Mouse (Mus musculus): ENCODE data around the gene Ftl1-ps1. TPM values are rescaled to one million over a fixed set of nuclear protein-coding genes. Genes with fewer than 3 reads are reported as not detected.

Gene Ftl1-ps1
- polyA plus RNA-seq (2014; fragmentation: Nextera tagmentation; extraction: Ambion mirVana), result 70.2 and 77.1 TPM in 2 replicates

DNA sequence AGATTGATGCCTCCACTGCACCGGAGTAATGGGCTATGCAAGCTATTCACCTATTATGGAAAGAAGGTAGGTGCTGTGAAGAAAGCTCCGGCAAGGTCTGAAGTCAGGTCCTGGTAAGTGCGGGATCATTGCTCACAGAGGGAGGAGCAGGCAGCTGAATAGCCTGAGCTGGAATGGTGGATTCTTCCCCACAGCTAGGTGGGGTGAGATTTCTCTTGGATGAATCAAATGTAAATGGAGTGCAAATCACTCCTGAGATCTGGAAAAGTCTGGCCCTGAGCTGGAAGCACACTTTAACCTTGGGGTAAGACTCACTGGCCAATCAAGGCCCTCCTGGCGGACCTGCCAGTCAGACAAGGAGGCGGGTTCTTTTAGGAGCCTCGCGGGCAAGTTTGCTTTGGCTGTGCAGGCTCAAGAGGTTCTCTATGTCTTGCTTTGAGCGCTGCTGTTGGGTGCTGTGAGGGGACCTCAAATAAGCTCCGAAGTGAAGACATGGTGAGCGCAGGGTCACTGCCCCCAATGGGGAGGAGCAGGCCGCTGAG, at the start of gene Ftl1-ps1:
Gene Ftl1-ps1, plus strand, starts transcription at position 397 of the 542 bp plus-strand sequence.
- Histone ChIP-seq H3K27me3 (ENCODE audit: control insufficient read depth, insufficient read depth, low read length) (no peaks in the 10 kb centered on the region), H3K9me3 (ENCODE audit: control insufficient read depth, low read depth, low read length) (no peaks in the 10 kb centered on the region), H3K36me3 (ENCODE audit: control insufficient read depth, insufficient read depth, low read length) (no peaks in the 10 kb centered on the region), H3K4me3 (ENCODE audit: low read depth, low read length) (no peak within 1 kb of the TSS), H3K4me1 (ENCODE audit: control insufficient read depth, insufficient read depth, low read length) (no peaks in the 10 kb centered on the region), H3K9ac (replicated peaks; ENCODE audit: low read depth, low read length) (no peak within 1 kb of the TSS), H3K27ac (ENCODE audit: low read length) (no peak within 1 kb of the TSS), H3K4me2 (replicated peaks; ENCODE audit: low read depth, low read length) (no peak within 1 kb of the TSS)
- ATAC-seq (ENCODE audit: insufficient number of reproducible peaks, insufficient read depth, low FRiP score, low read depth), result peak; percentile 33; the same call in 1 of the 2 replicates
- 14% methylated on average over 11 of the region's 11 CpGs for WGBS

DNA sequence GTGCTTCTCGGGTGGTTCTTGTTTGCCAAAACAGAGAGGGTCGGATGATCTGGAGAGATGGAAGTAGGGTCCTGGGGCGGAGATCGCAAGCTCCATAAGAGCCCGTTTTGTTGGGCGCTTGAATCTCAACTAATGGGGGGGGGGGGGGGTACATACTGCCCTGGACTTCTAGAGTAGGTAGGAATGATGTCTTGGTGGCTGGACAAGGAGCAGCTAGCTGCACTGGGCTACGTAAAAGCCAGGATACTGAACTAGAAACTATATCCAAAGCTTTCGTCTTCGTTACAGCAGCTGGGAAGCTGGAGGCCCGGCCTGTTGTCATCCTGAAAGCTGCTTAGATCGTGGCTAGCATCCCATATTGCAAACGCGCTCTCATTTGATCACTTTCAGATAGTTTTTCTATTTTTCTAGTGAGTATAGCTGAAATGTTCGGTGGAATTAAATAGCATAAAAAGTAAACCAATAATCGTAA, 49.0 kb upstream of the Ftl1-ps1 start:
- Histone ChIP-seq H3K27ac (ENCODE audit: low read length) (peak overlapping the region; percentile 39; the same call in 1 of the 2 replicates), H3K9ac (replicated peaks; ENCODE audit: low read depth, low read length) (peak overlapping the region; percentile 88), H3K4me3 (ENCODE audit: low read depth, low read length) (peak overlapping the region; percentile 83), H3K9me3 (ENCODE audit: control insufficient read depth, low read depth, low read length) (no peaks in the 10 kb centered on the region), H3K4me2 (replicated peaks; ENCODE audit: low read depth, low read length) (peak overlapping the region; percentile 74), H3K4me1 (ENCODE audit: control insufficient read depth, insufficient read depth, low read length) (0 out of 2 replicates have a peak, but pooled peaks cover 11% of the 10 kb centered on the region), H3K27me3 (ENCODE audit: control insufficient read depth, insufficient read depth, low read length) (no peaks in the 10 kb centered on the region), H3K36me3 (ENCODE audit: control insufficient read depth, insufficient read depth, low read length) (peaks cover 10% of the 10 kb centered on the region)
- ATAC-seq (ENCODE audit: insufficient number of reproducible peaks, insufficient read depth, low FRiP score, low read depth), result peak; percentile 29; the same call in 1 of the 2 replicates
- WGBS, result 2% methylated on average over 15 of the region's 15 CpGs

DNA sequence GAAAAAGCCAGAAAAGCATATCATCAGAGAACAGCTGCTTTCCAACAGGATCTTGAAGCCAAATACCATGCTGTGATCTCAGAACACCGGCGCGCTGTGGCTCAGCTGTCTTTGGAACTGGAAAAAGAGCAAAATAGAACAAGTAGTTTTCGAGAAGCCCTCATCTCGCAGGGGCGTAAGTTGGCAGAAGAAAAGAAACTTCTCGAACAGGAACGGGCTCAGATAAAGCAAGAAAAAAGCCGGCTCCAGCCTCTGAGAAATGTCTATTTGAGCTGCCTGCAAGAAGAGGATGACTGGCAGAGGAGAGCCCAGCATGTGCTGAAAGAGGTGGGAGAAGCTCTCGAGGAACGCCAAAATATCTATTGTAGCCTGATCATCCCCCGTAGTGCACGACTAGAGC, 43.0 kb upstream of the Ftl1-ps1 start:
- H3K4me3 ChIP-seq (ENCODE audit: low read depth, low read length), result no peak overlapping the region
- no peak for ATAC-seq (ENCODE audit: insufficient number of reproducible peaks, insufficient read depth, low FRiP score, low read depth)
- WGBS, result 96% methylated on average over 13 of the region's 13 CpGs
- H3K27me3 ChIP-seq (ENCODE audit: control insufficient read depth, insufficient read depth, low read length), result no peaks in the 10 kb centered on the region
- H3K4me2 ChIP-seq (replicated peaks; ENCODE audit: low read depth, low read length), result no peak overlapping the region
- no peak overlapping the region for H3K27ac ChIP-seq (ENCODE audit: low read length)
- H3K36me3 ChIP-seq (ENCODE audit: control insufficient read depth, insufficient read depth, low read length), result peaks cover 48% of the 10 kb centered on the region
- H3K9me3 ChIP-seq (ENCODE audit: control insufficient read depth, low read depth, low read length), result no peaks in the 10 kb centered on the region
- no peak overlapping the region for H3K9ac ChIP-seq (replicated peaks; ENCODE audit: low read depth, low read length)
- H3K4me1 ChIP-seq (ENCODE audit: control insufficient read depth, insufficient read depth, low read length), result no peaks in the 10 kb centered on the region

DNA sequence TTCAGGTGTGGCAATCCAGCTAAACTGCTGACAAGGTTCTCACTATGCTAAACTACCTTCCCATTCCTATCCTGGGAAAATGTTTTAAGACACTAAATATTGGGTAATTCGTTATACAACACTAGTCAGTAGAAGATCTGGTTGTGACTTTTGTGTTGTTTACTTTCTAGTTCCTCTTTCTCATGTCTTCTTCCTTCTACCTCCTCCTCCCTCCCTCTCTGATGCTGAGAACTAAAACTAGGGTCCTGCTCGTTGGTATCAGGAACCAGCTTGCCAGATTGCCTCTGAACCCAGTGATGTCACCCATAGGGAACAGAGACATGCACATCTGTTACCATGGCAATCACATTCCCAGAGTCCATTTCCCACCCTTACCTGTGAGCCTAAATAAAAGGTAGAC, 37.3 kb upstream of the Ftl1-ps1 start:
- Histone ChIP-seq H3K27ac (ENCODE audit: low read length) (no peak overlapping the region), H3K36me3 (ENCODE audit: control insufficient read depth, insufficient read depth, low read length) (peaks cover 28% of the 10 kb centered on the region), H3K4me1 (ENCODE audit: control insufficient read depth, insufficient read depth, low read length) (no peaks in the 10 kb centered on the region), H3K4me3 (ENCODE audit: low read depth, low read length) (no peak overlapping the region), H3K4me2 (replicated peaks; ENCODE audit: low read depth, low read length) (no peak overlapping the region), H3K9me3 (ENCODE audit: control insufficient read depth, low read depth, low read length) (no peaks in the 10 kb centered on the region), H3K9ac (replicated peaks; ENCODE audit: low read depth, low read length) (no peak overlapping the region), H3K27me3 (ENCODE audit: control insufficient read depth, insufficient read depth, low read length) (no peaks in the 10 kb centered on the region)
- no peak for ATAC-seq (ENCODE audit: insufficient number of reproducible peaks, insufficient read depth, low FRiP score, low read depth)
- 82% methylated on average over 2 of the region's 2 CpGs for WGBS

DNA sequence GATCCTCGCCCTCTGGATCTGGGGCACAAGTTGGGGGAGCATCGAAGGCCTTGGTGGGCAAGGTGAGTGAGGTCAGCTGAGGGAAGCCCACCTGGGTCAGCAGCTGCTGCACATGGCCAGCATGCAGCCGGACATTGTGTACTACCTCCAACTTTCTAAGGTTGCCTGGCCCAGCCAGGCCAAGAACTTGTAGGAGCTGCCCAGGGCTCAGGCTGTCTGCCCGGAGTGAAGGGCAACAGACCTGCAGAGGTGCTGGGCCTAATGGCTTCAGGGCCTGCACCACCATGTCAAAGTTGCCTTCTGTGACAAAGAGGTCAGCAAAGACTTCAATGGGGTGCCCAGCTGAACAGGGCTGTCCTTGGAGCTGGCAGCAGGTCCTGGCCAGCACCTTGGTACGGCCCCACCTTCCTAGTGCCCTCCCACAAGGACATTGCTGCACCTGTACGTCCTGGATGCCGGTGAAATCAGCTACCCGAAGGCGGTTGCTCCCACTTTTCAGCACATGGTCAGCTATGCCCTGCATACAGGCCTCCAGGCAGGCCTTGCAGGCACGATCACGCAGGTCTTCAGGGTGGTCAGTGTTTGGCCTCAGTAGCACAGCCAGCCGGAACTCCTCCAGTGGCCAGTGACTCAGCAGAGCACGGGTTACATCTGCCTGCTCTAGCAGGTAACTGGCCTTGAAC, 36.2 kb upstream of the Ftl1-ps1 start:
- no peaks in the 10 kb centered on the region for H3K27me3 ChIP-seq (ENCODE audit: control insufficient read depth, insufficient read depth, low read length)
- no peak overlapping the region for H3K4me3 ChIP-seq (ENCODE audit: low read depth, low read length)
- H3K9me3 ChIP-seq (ENCODE audit: control insufficient read depth, low read depth, low read length), result no peaks in the 10 kb centered on the region
- no peak overlapping the region for H3K4me2 ChIP-seq (replicated peaks; ENCODE audit: low read depth, low read length)
- no peak overlapping the region for H3K27ac ChIP-seq (ENCODE audit: low read length)
- peak; percentile 33; the same call in 1 of the 2 replicates for ATAC-seq (ENCODE audit: insufficient number of reproducible peaks, insufficient read depth, low FRiP score, low read depth)
- 88% methylated on average over 13 of the region's 13 CpGs for WGBS
- no peak overlapping the region for H3K9ac ChIP-seq (replicated peaks; ENCODE audit: low read depth, low read length)
- H3K36me3 ChIP-seq (ENCODE audit: control insufficient read depth, insufficient read depth, low read length), result peaks cover 20% of the 10 kb centered on the region
- no peaks in the 10 kb centered on the region for H3K4me1 ChIP-seq (ENCODE audit: control insufficient read depth, insufficient read depth, low read length)

DNA sequence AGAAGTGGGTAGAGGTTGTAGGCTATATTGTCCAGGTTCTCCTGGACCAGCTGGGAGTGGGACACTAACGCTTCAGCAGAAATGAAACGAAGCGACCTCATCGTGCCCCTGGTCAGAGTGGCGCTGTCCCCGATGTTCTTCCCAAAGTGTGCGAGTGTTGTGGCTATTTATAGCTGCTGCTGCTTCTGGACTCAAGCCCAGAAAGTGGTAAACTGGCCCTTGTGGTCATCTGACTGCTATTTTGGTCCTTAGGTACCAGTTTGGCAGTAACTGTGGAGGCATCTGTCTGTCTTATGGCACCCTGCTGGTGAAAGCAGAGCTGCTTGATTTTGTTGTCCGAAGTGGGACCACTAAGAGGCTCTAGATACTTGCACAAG, 35.6 kb upstream of the Ftl1-ps1 start, which contains the start of gene Lrrc14b:
Gene Lrrc14b, minus strand, starts transcription at position 147 of the 377 bp plus-strand sequence.
- no peaks in the 10 kb centered on the region for H3K9me3 ChIP-seq (ENCODE audit: control insufficient read depth, low read depth, low read length)
- peaks cover 15% of the 10 kb centered on the region for H3K36me3 ChIP-seq (ENCODE audit: control insufficient read depth, insufficient read depth, low read length)
- no peaks in the 10 kb centered on the region for H3K4me1 ChIP-seq (ENCODE audit: control insufficient read depth, insufficient read depth, low read length)
- H3K9ac ChIP-seq (replicated peaks; ENCODE audit: low read depth, low read length), result no peak within 1 kb of the TSS
- no peak for ATAC-seq (ENCODE audit: insufficient number of reproducible peaks, insufficient read depth, low FRiP score, low read depth)
- no peak within 1 kb of the TSS for H3K4me3 ChIP-seq (ENCODE audit: low read depth, low read length)
- H3K4me2 ChIP-seq (replicated peaks; ENCODE audit: low read depth, low read length), result no peak within 1 kb of the TSS
- no peaks in the 10 kb centered on the region for H3K27me3 ChIP-seq (ENCODE audit: control insufficient read depth, insufficient read depth, low read length)
- 73% methylated on average over 8 of the region's 8 CpGs for WGBS
- no peak within 1 kb of the TSS for H3K27ac ChIP-seq (ENCODE audit: low read length)

DNA sequence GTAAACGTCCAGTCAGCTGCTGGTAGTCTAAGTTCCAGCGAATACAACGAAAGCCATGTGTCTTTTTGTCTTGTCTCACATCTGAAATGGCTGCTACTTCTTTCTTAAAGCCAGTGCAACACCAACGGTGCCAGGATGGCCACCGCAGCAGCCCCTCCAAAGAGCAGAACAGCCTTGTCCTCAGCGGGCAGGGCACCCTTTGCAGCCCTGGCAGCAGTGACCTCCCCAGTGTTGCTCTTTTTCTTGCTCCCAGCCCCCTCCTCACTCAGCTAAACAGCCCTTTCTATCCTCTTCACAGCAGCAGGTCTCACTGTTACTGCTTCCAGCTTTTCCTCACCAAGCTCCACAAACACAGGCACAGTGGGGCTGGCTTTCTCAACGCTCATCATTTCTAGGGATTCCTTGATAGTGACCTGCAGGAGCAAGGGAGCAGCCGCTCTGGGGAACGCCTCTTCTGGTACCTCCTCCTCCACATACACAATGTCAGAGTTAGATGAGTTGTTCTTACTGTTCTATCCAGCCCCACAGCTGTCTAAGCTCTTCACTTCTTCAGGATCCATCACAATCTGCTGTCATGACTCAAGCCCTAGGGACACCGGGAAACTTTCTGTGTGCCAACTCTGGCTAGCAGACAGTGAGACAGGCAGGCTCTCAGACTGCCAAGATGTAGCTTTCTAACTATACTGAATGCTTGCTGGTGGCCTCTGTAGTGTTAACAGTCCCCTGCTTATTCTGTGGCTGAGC, 17.8 kb upstream of the Ftl1-ps1 start:
- no peak for ATAC-seq (ENCODE audit: insufficient number of reproducible peaks, insufficient read depth, low FRiP score, low read depth)
- H3K4me3 ChIP-seq (ENCODE audit: low read depth, low read length), result no peak overlapping the region
- no peaks in the 10 kb centered on the region for H3K9me3 ChIP-seq (ENCODE audit: control insufficient read depth, low read depth, low read length)
- H3K9ac ChIP-seq (replicated peaks; ENCODE audit: low read depth, low read length), result no peak overlapping the region
- 0 out of 2 replicates have a peak, but pooled peaks cover 4% of the 10 kb centered on the region for H3K4me1 ChIP-seq (ENCODE audit: control insufficient read depth, insufficient read depth, low read length)
- H3K27me3 ChIP-seq (ENCODE audit: control insufficient read depth, insufficient read depth, low read length), result no peaks in the 10 kb centered on the region
- H3K4me2 ChIP-seq (replicated peaks; ENCODE audit: low read depth, low read length), result no peak overlapping the region
- WGBS, result 61% methylated on average over 10 of the region's 10 CpGs
- H3K27ac ChIP-seq (ENCODE audit: low read length), result no peak overlapping the region; the same call in 1 of the 2 replicates
- H3K36me3 ChIP-seq (ENCODE audit: control insufficient read depth, insufficient read depth, low read length), result no peaks in the 10 kb centered on the region

DNA sequence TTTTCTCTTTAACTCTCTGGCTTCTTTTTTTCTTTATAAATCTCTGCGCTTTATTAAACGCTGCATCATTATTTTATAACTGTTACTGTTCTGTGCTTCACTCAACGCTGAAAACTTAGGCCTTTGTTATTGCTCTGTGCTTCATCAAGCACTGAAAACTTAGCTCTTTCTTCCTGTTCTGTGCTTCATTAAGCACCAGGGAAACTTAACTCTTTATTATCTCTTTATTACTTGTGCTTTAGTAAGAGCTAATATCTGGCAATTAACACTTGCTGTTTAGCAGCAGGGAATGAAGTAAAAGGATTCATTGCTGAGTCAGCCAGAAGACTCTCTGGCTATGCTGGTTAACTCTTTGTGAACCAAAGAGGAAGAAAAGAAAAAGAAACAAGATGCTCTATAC, 17.2 kb upstream of the Ftl1-ps1 start:
- WGBS, result 45% methylated on average over 3 of the region's 3 CpGs
- no peak for ATAC-seq (ENCODE audit: insufficient number of reproducible peaks, insufficient read depth, low FRiP score, low read depth)
- Histone ChIP-seq H3K9me3 (ENCODE audit: control insufficient read depth, low read depth, low read length) (no peaks in the 10 kb centered on the region), H3K27me3 (ENCODE audit: control insufficient read depth, insufficient read depth, low read length) (no peaks in the 10 kb centered on the region), H3K4me3 (ENCODE audit: low read depth, low read length) (no peak overlapping the region), H3K36me3 (ENCODE audit: control insufficient read depth, insufficient read depth, low read length) (no peaks in the 10 kb centered on the region), H3K27ac (ENCODE audit: low read length) (no peak overlapping the region; the same call in 1 of the 2 replicates), H3K9ac (replicated peaks; ENCODE audit: low read depth, low read length) (no peak overlapping the region), H3K4me1 (ENCODE audit: control insufficient read depth, insufficient read depth, low read length) (0 out of 2 replicates have a peak, but pooled peaks cover 4% of the 10 kb centered on the region), H3K4me2 (replicated peaks; ENCODE audit: low read depth, low read length) (no peak overlapping the region)

Measured in stomach, embryonic 14.5 days (tissue).